In genomic region chr10:120744441-120745137, GRCm38 (mm10) we compare ENCODE assay signal across 8 mouse cellular contexts.
A peak's percentile ranks its signal among the peaks of the same experiment; 100 is the strongest.
DNase-seq lines count a peak whose midpoint lies in the region; ATAC-seq lines count a peak whose summit lies in the region.

No protein-coding gene starts in this region.

- H3K4me3 ChIP-seq in heart, embryonic 14.5 days (ENCODE audit: control insufficient read depth in 1 of 2, insufficient read depth in 1 of 2, low read depth in 1 of 2, low read length in 2 of 2), result peak overlapping the region; percentile 31 to 41
- peak overlapping the region; percentile 10 for H3K4me3 ChIP-seq in intestine, embryonic 15.5 days (replicated peaks)

- H3K4me2 ChIP-seq in heart, embryonic 14.5 days (ENCODE audit: low read length), result peak overlapping the region; percentile 70
- peak overlapping the region; percentile 68 for H3K4me2 ChIP-seq in intestine, embryonic 15.5 days (replicated peaks)

- H3K27ac ChIP-seq in heart, embryonic 14.5 days (replicated peaks in 1 of 2; ENCODE audit: control insufficient read depth in 1 of 2, insufficient read depth in 1 of 2, low read depth in 2 of 2, low read length in 2 of 2), result peak overlapping the region; percentile 58 to 71; a peak in 3 of 4 replicates
- H3K27ac ChIP-seq in intestine, embryonic 15.5 days, result peak overlapping the region; percentile 57

- no peaks in the 10 kb centered on the region for H3K36me3 ChIP-seq in heart, embryonic 14.5 days (ENCODE audit: control insufficient read depth, insufficient read depth, low read length)
- no peaks in the 10 kb centered on the region for H3K36me3 ChIP-seq in intestine, embryonic 15.5 days

- H3K4me1 ChIP-seq in heart, embryonic 14.5 days (ENCODE audit: control insufficient read depth in 2 of 2, insufficient read depth in 2 of 2, low read length in 2 of 2), result peaks cover 9% of the 10 kb centered on the region in 2 experiments; a peak in 3 of 4 replicates
- H3K4me1 ChIP-seq in intestine, embryonic 15.5 days (replicated peaks), result peaks cover 6% of the 10 kb centered on the region

- 12% methylated on average over 15 of the region's 15 CpGs for WGBS in heart, embryonic 14.5 days
- 5% methylated on average over 15 of the region's 15 CpGs for WGBS in intestine, embryonic 15.5 days

- peak overlapping the region; percentile 59 for H3K9ac ChIP-seq in heart, embryonic 14.5 days (ENCODE audit: low read length)
- peak overlapping the region; percentile 39 for H3K9ac ChIP-seq in intestine, embryonic 15.5 days

- intact Hi-C loops in heart, postnatal 36 days (cut with DNase I), result loop anchor here (10.0 kb wide), 1 partner anchor 120 kb away; no protein-coding TSS in a partner anchor

- no peak for ATAC-seq in heart, embryonic 14.5 days (ENCODE audit: insufficient number of reproducible peaks, insufficient read depth, low FRiP score, low read depth)
- peak; percentile 12; the same call in 1 of the 2 replicates for ATAC-seq in intestine, embryonic 15.5 days
- no peak for ATAC-seq in monocyte, adult 5-6 weeks (replicated peaks; ENCODE audit: insufficient number of reproducible peaks, low FRiP score, low TSS enrichment, poor library complexity, severe bottlenecking)

- H3K27me3 ChIP-seq in heart, embryonic 14.5 days (ENCODE audit: control insufficient read depth, insufficient read depth, low read length), result no peaks in the 10 kb centered on the region
- no peaks in the 10 kb centered on the region for H3K27me3 ChIP-seq in intestine, embryonic 15.5 days (replicated peaks)

- H3K9me3 ChIP-seq in heart, embryonic 14.5 days (ENCODE audit: control insufficient read depth, low read length), result no peaks in the 10 kb centered on the region
- H3K9me3 ChIP-seq in intestine, embryonic 15.5 days, result no peaks in the 10 kb centered on the region

- no peak for DNase-seq in heart, postnatal 36 days
- peak; percentile 80 for DNase-seq in embryo, embryonic 9.5 days (ENCODE audit: extremely low spot score)
- DNase-seq in neural tube, embryonic 10.5 days (ENCODE audit: extremely low spot score, low spot score), result peak; percentile 76
- DNase-seq in right cerebral cortex, adult 18-20 months, result no peak
- no peak for DNase-seq in ovary, adult 18-20 months (ENCODE audit: low spot score)

Comparison
In these comparisons a context has a peak if more than half of its experiments do, and no peak if none do; other contexts are left out.
1. DNase-seq: peak in embryo, embryonic 9.5 days (single experiment) and neural tube, embryonic 10.5 days (single experiment); none in heart, postnatal 36 days (0 of 2), right cerebral cortex, adult 18-20 months (single experiment) and ovary, adult 18-20 months (single experiment).